Mouse (Mus musculus): ENCODE data around the gene Adora1.

The Adora1 gene

DNA sequence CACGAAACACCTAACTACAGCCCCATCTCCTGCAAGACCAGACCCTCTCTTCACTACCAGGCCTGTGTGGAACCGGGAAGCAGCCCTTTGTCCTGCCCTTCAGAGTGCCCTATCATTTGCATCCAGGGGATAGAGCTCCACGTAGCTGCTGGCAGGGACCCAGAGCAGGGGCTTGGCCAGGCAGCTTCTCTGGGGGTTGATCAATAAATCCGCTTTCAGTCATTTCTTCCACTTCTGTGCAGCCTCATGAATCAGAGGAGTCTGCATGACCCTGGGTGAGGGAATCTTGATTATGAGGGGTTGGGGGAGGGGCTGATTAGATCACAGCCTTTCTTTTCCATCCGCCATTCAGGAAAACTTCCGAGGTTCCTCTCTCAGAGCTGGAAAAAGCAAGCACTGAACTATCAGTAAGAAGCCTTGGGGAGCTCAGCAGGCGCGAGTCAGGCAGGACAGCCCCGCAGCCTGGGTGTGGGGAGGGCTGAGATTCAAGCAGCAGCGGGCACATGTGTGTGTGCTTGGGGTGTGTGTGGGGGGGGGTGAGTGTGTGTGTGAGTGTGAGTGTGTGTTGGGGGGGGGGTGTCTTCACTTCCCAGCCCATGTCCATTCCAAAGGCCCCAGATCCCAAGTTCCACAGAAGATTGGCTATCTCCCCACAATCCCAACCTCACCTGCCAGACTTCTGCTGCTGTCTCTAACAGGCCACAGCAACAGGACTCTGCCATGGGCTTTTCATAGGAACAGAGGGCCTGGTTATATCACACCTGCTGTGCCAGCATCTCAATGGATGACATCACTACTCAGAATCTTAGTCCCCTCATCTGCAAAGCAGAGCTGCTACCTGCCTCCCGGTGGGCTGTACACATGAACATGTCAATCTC is 19.2 kb downstream of the Adora1 start:
- no peak for DNase-seq (ENCODE audit: low read depth)

DNA sequence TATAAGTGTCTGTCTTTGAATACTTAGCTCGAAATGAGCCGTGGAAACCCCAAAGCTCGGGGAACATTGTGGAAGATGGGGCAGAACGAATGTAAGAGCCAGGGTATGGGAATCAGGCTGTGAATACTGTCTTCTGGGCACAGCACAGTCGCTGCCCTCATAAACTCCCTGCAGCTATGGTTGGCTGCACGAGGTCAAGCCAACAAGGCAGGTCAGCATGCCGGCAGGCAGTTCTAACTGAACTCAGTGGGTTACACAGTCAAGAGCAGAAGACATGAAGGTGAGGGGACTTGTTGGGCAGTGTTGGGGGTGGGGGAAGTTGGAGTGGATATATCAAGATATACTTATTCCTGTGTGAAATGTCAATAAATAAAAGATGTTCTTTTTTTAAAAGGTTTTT is 20.2 kb downstream of the Adora1 start:
- no peak for DNase-seq (ENCODE audit: low read depth)

DNA sequence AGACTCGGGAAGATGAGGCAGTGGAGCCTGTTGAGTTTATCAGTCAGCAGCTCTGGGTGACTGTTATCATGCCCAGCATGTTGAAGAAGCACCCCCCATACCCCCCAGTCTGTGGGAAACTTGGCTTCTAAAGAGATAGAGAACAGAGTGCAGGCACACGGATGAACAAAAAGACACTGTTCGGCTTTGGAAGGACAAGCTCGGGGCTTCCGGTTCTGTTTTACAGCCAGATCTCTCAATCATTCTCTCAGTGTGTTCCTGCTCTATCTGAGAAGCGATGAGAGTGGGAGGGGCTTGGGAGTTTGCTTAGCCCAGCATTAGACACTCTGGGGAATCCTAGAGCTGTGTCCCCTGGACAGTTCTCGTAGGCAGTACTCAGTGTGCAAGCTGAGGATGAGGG is 21.8 kb downstream of the Adora1 start:
- DNase-seq (ENCODE audit: low read depth): no peak

DNA sequence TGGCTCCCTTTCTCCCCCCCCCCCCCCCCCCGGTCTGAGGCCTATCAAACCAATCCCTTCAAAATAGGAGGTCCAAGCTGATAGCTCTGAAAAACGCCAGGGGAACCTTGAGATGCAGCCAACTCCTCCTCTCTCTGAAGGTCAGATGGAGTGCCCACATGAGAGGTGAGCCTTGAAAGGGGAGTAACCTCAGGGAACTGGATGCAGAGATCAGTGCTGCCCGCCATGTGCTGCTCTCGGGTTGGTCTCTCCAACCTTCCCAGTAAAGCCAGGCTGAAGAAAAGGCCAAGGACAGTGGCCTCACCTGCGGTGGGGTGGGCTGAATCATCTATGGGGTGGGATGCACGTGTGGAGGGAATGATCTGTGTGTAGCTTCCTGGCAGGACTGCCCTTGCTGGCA is 22.9 kb downstream of the Adora1 start:
- DNase-seq (ENCODE audit: low read depth): no peak

DNA sequence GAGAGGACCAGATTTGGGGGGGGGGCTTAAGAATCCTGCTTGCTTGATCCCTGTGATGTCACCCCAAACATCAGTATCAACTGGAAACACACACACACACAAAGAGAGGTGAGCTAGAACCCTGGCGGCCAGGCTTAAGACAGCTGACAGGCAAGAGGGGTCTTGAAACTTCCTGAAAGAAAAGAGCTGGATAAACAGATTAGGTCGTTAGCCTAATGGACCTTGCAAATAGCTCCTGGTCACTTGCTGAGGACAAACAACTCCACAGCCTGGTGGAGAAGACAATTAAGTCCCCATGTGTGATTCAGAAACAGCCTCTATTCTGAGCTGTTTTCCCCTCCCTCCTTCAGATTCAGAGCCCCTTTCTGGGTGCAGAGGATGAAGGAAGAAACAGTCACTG is 23.6 kb downstream of the Adora1 start:
- DNase-seq (ENCODE audit: low read depth): no peak

DNA sequence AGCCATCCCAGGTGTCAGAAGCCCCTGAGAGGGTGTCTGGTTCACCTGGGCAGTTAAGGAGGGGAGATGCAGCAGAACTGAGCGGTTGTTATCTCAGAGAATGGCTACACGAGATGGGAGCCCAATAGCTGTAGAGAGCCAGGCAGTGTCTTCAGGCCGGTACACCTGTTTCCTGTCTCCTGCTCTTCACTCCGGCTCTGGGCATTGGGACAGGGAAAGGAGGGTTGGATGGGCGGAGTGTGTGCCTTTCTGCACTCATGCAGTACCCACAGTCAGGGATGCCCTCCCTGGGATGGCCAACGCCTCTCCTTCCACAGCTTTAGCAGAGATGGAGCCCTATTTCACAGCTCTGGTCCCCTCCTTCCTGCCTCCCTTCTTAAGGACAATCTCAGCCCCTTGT is 24.2 kb downstream of the Adora1 start:
- DNase-seq (ENCODE audit: low read depth): no peak

DNA sequence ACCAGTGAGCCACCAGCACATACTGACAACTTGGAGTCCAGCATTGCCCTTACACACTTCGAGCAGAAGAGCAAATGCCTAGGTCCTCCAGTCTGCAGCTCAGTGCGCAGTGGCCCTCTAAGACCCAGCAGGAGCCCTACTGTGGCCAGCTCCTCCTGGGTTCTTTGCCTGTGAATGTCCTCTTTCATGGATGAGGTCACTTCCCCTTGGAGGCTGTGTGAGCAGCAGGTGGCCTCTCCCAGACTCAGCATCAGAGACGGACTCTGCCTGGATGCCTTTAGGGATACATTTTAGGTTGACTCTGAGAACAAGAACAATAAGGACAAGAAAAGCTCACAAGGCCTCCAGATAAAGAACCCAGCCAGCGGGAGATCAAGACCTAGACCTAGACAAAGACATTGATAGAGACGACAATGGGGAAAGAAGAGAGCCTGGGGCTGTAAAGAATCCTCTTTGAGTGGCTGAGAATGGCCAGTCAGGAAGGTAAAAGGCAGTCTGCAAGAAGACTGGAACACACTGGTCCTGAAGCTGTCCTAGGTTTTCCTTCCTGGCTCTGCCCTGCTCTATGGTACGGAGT is 25.0 kb downstream of the Adora1 start:
- no peak for DNase-seq (ENCODE audit: low read depth)

DNA sequence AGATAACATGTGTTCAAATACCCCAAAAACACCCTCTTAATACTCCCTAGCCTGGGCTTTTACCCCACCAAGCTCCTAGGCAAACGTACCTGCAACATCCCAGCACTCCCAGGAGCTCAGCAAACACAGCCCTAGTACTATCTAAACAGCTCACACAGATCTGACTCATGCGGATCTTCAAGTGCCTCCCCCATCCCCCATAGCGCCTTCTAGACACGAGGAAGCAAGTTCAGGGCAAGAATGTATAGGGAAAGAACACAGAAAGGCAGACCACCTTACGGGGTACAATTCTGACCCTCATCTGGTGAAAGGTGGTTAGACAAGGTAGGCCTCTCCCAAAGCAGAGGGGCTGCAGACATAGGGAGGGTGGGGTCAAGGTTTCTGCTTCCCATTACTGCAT is 29.1 kb downstream of the Adora1 start:
- no peak for DNase-seq (ENCODE audit: low read depth)

DNA sequence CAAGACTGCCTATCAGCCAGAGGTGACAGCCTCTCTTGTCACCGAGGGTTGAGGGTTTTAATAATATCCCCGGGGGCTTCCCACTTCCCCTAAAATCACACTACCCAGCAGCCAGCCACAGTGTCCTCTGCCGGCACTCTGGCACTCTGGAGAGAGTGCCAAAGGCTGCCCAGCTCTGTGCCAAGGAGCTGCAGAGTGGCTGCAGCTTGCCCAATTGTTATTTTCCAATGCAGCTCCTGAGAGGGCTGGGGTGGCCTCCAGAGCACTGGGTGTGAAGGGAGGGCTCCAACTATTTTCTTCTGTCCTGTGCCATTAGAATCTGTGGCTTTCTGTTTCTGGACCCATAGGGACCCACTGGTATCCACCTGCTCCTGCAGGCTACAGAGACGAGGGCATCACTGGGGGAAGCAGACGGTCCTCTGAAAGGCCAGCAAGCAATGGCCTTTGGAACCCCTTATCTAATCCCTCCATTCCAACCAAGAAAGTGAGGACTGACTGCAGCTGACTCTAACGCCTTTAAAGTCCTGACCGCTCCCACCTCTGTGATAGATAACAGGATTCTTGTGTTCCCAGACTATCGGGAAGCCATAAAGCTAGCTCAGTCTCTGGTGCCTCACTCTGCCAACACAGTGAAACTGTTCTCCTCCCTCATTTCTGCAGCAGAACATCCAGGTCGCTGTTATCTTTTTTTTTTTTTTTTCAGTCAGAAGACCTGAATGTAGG is 29.8 kb downstream of the Adora1 start:
- DNase-seq (ENCODE audit: low read depth): no peak

DNA sequence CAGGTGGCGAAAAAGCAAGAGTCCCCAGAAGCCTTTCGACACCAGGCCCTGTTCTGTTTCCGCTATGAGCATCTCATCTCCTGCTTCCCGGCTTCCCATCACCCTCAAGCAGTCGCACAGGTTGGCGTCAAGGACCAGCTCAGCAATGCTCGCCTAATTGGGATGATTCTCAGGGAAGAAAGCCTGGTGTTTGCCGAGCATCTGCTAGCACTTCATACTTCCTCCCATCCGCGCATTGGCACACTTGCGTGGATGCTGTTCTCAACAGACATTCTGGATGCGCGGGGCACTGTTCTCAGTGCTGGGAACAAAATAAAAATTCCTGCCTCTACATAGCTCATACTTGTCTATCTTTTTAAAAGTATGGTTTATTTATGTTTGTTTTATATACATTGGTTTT is 31.0 kb downstream of the Adora1 start:
- no peak for DNase-seq (ENCODE audit: low read depth)

DNA sequence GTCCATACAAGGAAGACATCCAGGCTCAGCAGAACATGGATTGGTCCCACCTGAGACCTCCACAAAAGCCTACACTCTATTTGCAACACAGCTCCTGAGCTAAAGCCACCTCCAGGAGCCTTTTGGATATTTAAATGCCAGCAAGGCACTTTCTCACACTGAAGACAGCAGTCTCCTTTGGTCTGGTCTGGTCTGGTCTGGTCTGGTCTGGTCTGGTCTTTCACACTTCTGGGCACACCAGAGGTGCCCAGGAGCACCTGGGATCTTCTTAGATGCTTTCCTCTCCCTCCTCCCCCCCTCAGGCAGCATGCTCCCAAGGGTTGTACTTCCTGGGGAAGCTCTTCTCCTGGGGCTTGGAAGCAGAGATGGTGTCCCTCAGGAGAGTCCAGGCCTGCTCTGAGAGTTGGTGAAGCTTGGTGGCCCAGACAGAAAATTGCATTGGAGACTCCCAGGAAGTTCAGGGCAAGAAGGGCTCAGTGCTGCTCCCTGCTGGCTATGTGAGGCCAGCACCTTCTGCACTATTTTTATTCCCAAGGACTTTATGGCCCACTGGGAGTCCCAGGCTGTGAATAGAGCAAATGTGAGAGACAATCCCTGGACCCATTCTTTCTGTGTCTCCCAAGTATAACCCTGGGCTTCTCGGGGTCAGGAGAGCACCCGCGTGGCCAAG is 33.3 kb downstream of the Adora1 start:
- DNase-seq (ENCODE audit: low read depth): peak; percentile 60

DNA sequence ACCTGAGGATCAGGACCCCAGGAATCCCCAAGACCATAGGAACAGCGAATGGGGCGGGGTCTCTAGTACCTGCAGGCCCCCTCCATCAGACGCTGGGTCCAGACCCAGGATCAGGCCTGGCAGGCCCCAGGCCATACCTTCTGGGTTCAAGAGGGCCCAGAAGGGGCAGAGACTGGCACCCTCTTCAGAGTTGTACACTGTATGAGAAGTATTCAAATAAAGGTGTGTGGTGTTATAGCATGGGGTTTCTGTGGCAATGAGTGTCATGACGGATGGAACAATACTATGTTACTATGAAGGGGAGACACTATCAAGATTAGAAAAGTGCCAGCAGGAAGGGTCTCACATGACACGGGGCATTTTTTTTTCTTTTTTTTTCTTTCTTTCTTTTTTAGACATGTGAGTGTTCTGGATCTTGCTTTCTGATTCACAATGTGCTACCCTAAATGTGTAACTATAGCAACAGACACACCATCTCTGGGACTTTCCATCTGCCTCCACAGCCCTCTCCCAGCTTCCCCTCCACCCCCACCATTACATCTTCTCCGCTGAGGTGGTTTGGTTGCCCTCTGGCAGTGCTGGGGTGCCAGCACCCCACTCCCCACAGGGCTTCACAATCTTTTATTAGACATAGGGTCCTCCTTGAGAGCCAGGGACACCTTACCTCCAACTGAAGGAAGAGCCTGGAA is 34.1 kb downstream of the Adora1 start:
- peak; percentile 35 for DNase-seq (ENCODE audit: low read depth)

DNA sequence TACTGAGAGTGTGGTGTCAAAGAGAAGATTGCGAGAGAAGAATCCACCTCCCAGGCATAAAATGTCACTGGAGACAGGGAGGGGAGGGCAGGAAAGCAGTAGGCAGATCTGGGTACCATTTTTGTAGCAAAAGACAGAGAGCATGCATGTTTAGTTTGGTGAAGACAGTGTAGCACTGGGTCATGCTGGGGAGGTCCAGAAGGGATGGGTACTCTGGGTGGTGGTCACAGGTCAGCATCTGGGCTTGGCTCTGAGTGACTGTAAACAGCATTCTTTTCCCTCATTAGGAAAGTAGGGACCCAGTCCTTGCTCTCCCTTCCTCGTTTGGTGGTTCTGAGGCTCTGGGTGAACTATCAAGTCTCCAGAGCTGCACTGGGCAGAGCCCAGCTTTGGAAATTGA is 34.8 kb downstream of the Adora1 start:
- no peak for DNase-seq (ENCODE audit: low read depth)

DNA sequence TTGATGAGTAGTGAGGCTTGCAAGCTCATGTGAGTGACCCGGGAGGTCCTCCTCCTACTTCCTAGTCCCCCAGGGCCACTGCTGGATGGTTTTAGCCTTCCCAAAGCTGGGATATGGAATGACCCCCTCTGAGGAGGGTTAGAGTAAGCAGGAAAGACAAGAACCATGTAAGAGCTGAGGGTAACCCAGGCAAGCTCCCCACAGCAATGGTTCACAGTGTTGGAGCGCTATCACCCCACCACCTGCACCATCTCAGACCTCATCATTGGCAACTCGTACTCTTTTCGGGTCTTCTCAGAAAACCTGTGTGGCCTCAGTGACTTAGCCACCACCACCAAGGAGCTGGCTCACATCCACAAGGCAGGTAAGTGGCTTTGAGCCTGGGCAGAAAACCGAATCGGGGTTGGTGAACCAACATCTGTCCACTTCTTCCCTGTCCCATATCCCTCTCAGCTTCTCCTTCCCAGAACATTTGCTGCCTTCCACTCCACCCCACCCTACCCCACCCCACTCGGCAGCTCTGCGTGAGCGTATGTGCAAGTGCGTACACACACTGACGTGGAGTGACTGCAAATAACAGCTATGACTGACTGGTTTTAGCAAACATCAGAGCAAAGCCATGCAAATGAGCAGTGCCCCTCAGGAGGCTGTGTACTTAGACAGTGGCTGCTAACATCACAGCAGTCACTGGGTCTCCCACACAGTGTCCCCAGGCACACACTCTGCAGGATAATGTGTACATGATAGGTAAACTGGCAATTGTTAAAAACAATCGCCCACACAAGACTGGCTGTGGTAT is 36.8 kb downstream of the Adora1 start:
- DNase-seq (ENCODE audit: low read depth): no peak

DNA sequence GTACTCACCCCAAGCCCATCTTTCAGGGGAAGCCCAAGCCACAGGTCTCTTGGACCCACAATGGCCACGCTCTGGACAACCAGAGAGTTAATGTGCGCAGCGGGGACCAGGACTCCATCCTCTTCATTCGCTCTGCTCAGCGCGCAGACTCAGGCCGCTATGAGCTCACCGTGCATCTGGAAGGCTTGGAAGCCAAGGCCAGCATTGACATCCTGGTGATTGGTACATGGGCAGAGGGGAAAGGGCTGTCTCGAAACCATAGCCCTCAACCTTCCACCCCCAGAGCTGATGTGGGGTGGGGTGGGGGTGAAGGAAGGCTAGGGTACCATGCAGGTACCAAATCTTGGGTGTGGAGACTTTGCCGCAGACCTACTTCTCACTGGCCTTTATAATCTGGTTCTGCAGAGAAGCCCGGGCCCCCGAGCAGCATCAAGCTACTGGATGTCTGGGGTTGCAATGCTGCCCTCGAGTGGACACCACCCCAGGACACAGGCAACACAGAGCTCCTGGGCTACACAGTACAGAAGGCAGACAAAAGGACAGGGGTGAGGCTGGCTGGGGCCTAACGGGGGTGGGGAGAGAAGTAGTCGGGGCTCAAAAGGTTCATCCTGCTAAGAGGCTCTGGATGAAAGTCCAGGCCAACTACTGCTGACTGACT is 37.8 kb downstream of the Adora1 start:
- DNase-seq (ENCODE audit: low read depth): no peak

DNA sequence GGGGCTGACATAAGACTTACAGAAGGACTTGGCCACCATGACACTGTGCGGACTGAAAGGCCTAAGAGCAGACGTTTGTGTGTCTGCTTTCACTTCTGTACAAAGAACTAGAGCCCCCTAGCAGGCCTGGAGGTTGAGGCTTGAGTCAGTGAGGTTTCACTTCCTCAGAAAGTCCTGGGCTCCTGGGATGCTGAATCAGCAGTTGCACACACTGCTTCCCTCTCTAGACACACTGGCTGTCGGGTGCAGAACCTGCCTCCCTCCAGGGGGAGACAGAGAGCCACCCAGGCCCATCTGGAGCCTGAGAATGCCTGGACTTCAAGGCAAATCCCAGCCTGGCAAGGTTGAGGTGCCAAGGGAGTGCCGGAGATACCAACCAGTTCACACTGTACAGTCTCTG is 38.8 kb downstream of the Adora1 start:
- DNase-seq (ENCODE audit: low read depth): peak; percentile 77

DNA sequence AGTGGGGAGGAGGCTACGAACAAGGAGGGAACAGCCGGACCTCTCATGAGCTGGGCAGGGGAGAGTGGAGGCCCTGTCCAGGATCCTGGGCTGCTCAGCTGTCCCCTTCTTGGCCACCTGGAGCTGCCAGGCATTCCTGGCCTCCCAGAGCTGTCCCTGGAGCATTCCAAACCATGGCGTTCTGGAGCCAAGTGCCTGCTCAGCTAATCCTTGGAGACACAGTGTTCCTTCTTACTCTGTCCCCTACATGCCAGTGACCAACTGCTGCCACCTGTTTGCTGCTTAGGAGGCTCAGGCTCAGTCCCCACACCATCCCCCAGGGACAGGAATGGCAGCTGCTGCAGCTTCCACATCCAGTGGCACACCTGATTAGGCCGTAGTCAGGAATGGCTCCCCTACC is 39.3 kb downstream of the Adora1 start:
- DNase-seq (ENCODE audit: low read depth): no peak

DNA sequence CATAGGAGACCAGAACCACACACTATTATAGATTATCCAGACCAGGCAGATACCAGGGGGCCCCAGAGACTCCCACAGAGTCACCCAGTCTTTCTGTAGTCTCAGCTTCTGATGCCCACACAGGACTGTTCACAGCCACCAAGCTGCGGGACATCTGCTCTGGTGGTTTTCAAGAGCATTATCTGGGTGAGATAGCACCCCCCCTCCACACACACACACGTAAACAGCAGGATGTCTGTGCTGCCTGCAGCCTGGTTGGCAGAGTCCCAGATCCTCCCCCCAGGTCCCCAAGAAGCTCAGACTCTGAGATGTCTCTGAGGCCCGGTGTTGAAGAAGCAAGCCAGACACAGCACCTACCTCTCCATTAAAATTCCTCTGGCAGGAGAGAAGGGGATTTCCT is 39.7 kb downstream of the Adora1 start:
- peak; percentile 40 for DNase-seq (ENCODE audit: low read depth)

DNA sequence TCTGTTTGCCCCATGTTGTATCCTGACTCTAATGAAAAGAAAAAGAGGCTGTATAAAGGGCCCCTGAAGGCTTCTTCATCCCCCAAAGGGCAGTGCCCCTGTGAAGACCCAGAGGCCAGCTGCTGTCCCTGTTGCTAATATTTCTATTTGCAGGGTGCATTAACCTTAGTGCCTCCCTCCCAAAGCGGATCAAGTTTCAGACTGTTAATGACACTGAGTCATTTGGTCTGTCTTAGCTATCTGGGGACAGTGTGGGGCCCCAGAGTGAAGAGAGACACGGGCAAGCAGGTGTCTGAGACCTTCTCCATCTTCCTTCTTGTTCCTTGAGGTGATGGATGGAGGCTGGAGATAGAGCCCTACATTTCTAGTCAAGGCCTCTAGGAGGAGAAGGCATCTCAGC is 40.1 kb downstream of the Adora1 start:
- DNase-seq (ENCODE audit: low read depth): no peak

DNA sequence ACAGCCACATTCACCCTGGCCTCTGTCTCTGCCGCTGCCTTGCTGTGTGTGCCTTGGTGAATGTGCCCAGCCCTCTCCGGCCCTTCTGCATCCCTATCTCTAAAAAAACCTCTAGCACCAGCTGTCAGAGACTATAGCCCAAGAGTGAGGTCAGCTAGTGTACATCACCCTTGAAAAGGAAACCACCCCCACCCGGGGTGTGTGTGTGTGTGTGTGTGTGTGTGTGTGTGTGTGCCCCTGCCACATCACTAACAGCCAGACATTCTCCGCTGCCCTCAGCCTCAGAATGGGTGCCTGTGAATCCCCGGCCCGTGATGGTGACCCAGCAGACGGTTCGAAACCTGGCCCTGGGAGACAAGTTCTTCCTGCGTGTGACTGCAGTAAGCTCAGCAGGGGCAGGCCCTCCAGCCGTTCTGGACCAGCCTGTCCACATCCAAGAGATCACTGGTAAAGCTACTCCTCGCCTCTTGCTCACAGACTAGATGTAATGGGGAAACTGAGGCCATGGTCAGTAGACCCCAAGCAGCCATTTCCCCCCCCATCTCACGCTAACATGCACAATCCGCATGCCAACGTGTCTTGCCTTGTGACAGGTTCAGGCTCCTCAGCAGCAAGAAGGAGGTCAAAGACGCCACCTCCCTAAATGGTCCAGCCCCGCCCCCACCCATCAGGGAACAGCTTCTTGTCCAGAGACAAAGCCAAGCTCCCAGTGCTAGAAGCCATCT is 40.8 kb downstream of the Adora1 start:
- DNase-seq (ENCODE audit: low read depth): peak; percentile 10
